In genomic region chr1:172828975-172829374, GRCm38 (mm10) we compare ENCODE assay signal across 24 mouse cellular contexts.
"Had no signal": no experiment of that assay in that cellular context is flagged by ENCODE, and none has a peak within 500 bp of the region (broad histone marks: within the 10 kb centered on the region; RNA-seq: fewer than 3 reads in every experiment).

No protein-coding gene starts in this region.

- H3K27ac ChIP-seq: heart, adult 2 months; heart, embryonic 13.5 days; heart, embryonic 15.5 days; hindbrain, embryonic 13.5 days; hindbrain, embryonic 15.5 days; hindbrain, postnatal 0 days; kidney, embryonic 15.5 days; kidney, postnatal 0 days; left cerebral cortex, adult 2 months; limb, embryonic 10.5 days; limb, embryonic 12.5 days had no signal

- H3K4me1 ChIP-seq: heart, embryonic 13.5 days; heart, embryonic 15.5 days; hindbrain, embryonic 13.5 days; hindbrain, embryonic 15.5 days; kidney, embryonic 15.5 days; limb, embryonic 10.5 days; limb, embryonic 12.5 days had no signal

- H3K9ac ChIP-seq: forebrain, postnatal 0 days; heart, embryonic 13.5 days; heart, embryonic 15.5 days; hindbrain, embryonic 13.5 days; hindbrain, embryonic 15.5 days; kidney, embryonic 15.5 days; limb, embryonic 12.5 days had no signal

- DNase-seq: forebrain, postnatal 0 days; gastrocnemius, postnatal 14 days; gastrocnemius, postnatal 36 days; heart, adult 11 months; heart, adult 2 months; heart, postnatal 14 days; heart, postnatal 36 days; kidney, adult 11 months; kidney, adult 2 months; kidney, adult 9 months; kidney, postnatal 14 days; kidney, postnatal 36 days had no signal

- H3K4me3 ChIP-seq: heart, adult 2 months; heart, embryonic 13.5 days; heart, embryonic 15.5 days; hindbrain, embryonic 13.5 days; hindbrain, embryonic 15.5 days; kidney, embryonic 15.5 days; left cerebral cortex, adult 2 months; limb, embryonic 10.5 days; limb, embryonic 12.5 days had no signal

- H3K27me3 ChIP-seq: heart, embryonic 13.5 days; heart, embryonic 15.5 days; hindbrain, embryonic 13.5 days; hindbrain, embryonic 15.5 days; kidney, embryonic 15.5 days; limb, embryonic 12.5 days had no signal

- ATAC-seq: forebrain, postnatal 0 days; hindbrain, postnatal 0 days; intestine, embryonic 16.5 days had no signal

- H3K36me3 ChIP-seq: heart, embryonic 13.5 days; heart, embryonic 15.5 days; hindbrain, embryonic 13.5 days; hindbrain, embryonic 15.5 days; kidney, embryonic 15.5 days; limb, embryonic 10.5 days; limb, embryonic 12.5 days had no signal

- H3K4me2 ChIP-seq: heart, embryonic 11.5 days; heart, embryonic 13.5 days; heart, embryonic 15.5 days; hindbrain, embryonic 13.5 days; hindbrain, embryonic 15.5 days; kidney, embryonic 15.5 days; limb, embryonic 12.5 days had no signal

- H3K9me3 ChIP-seq: heart, embryonic 13.5 days; heart, embryonic 15.5 days; hindbrain, embryonic 13.5 days; hindbrain, embryonic 15.5 days; kidney, embryonic 15.5 days; limb, embryonic 10.5 days; limb, embryonic 12.5 days had no signal
